Mouse (Mus musculus): ENCODE measurements around the gene Arpc3. TPM values are rescaled to one million over a fixed set of nuclear protein-coding genes. Genes with fewer than 3 reads are reported as not detected.
A peak's percentile ranks its signal among the peaks of the same experiment; 100 is the strongest.

Arpc3 gene
- polyA plus RNA-seq, 1 experiment from 2014 or later = 119 TPM

- peaks cover 12% of the 10 kb centered on the region for H3K4me1 ChIP-seq (ENCODE audit: control insufficient read depth, insufficient read depth, low read length)
- peak within 1 kb of the TSS; percentile 98 for H3K4me3 ChIP-seq (ENCODE audit: low read depth, low read length)
- DNase-seq (ENCODE audit: low spot score) (peak; percentile 15), ATAC-seq (no peak)
- H3K36me3 ChIP-seq (ENCODE audit: control insufficient read depth, insufficient read depth, low read length) = peaks cover 6% of the 10 kb centered on the region; the same call in 1 of the 2 replicates
- peak within 1 kb of the TSS; percentile 89 for H3K4me2 ChIP-seq (ENCODE audit: low read length)
- no peaks in the 10 kb centered on the region for H3K9me3 ChIP-seq (replicated peaks; ENCODE audit: control insufficient read depth, low read length)
- H3K27ac ChIP-seq (ENCODE audit: low read depth, low read length) = peak within 1 kb of the TSS; percentile 93
- WGBS = 25% methylated on average over 17 of the region's 17 CpGs
- no peaks in the 10 kb centered on the region for H3K27me3 ChIP-seq (replicated peaks; ENCODE audit: control insufficient read depth, insufficient read depth, low read length)
- peak within 1 kb of the TSS; percentile 90 for H3K9ac ChIP-seq (ENCODE audit: low read length)
Measured at GRCm38 (mm10) chr5:122421271-122422068, 29.8 kb downstream of the Arpc3 start, which contains the start of gene Anapc7. Gene Anapc7 (plus strand): TSS chr5:122421693.

DNA sequence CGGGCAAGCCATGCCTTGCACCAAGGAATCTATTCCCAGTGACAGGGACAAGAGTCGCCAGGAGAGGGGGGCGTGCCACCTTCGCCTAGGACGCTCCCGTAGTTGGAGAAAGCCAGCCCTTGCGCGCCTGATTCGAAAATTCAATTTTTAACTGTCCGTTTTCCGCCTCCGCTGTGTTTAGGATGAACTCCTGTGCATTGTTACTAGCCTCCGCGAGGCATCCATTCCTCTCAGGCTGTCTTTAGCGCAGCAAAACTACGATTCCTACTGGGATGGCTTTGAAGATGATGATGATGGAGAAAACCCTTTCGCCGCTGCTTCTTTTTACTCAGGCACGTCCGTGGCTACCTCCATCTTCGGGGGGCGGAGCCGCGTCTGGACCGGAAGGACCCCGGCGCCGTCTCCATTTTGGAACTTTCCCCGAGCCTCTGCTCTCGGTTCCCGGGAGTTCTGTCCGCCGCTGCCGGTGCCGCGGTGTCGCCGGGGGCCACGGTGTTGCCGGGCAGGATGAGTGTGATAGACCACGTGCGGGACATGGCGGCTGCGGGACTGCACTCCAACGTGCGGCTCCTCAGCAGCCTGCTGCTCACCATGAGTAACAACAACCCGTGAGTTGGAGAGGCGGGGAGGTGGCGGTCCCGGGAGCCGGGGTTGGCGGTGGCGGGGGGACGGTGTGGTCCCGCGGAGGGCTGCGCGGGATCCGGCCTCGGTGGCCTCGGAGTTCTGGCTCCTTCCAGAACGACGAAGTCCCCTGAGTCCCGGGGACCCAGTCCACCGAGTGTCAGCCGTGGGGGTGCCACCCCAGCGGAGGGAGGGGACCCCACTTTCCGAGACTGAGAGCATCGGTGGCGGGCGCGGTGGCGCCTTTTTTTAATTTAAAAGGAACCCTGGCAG lies 30.6 kb downstream of the Arpc3 start:
- H3K27ac ChIP-seq (ENCODE audit: low read depth, low read length) = peak overlapping the region; percentile 93
- DNase-seq (ENCODE audit: low spot score) (peak; percentile 91), ATAC-seq (peak; percentile 94)
- no peaks in the 10 kb centered on the region for H3K9me3 ChIP-seq (replicated peaks; ENCODE audit: control insufficient read depth, low read length)
- peaks cover 12% of the 10 kb centered on the region for H3K4me1 ChIP-seq (ENCODE audit: control insufficient read depth, insufficient read depth, low read length)
- under 1% methylated on average over 73 of the region's 73 CpGs for WGBS
- peaks cover 8% of the 10 kb centered on the region; the same call in 1 of the 2 replicates for H3K36me3 ChIP-seq (ENCODE audit: control insufficient read depth, insufficient read depth, low read length)
- H3K9ac ChIP-seq (ENCODE audit: low read length) = peak overlapping the region; percentile 90
- peak overlapping the region; percentile 89 for H3K4me2 ChIP-seq (ENCODE audit: low read length)
- no peaks in the 10 kb centered on the region for H3K27me3 ChIP-seq (replicated peaks; ENCODE audit: control insufficient read depth, insufficient read depth, low read length)
- H3K4me3 ChIP-seq (ENCODE audit: low read depth, low read length) = peak overlapping the region; percentile 98

DNA sequence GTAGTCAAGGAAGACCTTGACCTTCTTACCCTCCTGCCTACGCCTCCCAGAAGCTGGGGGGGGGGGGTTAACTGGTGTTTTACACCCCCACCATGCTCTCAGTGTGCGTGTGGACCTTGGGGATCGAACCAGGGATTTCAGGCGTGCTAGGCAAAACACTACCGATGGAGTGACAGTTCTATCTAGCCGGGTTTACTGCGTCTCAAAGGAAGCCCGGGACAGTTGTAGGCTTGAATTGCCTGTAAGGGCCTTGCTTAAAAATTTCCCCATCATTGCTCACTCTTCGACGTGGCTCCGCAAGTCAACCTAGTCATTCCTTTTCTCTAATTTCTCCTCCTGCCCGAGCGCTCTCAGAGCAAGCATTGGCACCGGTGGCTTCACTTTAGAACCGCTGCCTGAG lies 31.4 kb downstream of the Arpc3 start:
- H3K9ac ChIP-seq (ENCODE audit: low read length) = peak overlapping the region; percentile 90
- H3K36me3 ChIP-seq (ENCODE audit: control insufficient read depth, insufficient read depth, low read length) = peaks cover 11% of the 10 kb centered on the region; the same call in 1 of the 2 replicates
- H3K4me1 ChIP-seq (ENCODE audit: control insufficient read depth, insufficient read depth, low read length) = peaks cover 12% of the 10 kb centered on the region
- WGBS = 38% methylated on average over 15 of the region's 15 CpGs
- ATAC-seq = no peak
- H3K9me3 ChIP-seq (replicated peaks; ENCODE audit: control insufficient read depth, low read length) = no peaks in the 10 kb centered on the region
- H3K27me3 ChIP-seq (replicated peaks; ENCODE audit: control insufficient read depth, insufficient read depth, low read length) = no peaks in the 10 kb centered on the region
- peak overlapping the region; percentile 89 for H3K4me2 ChIP-seq (ENCODE audit: low read length)
- DNase-seq (ENCODE audit: low spot score) = no peak
- peak overlapping the region; percentile 98 for H3K4me3 ChIP-seq (ENCODE audit: low read depth, low read length)
- H3K27ac ChIP-seq (ENCODE audit: low read depth, low read length) = no peak overlapping the region

GRCm38 (mm10) chr5:122425550-122425949 lies 33.9 kb downstream of the Arpc3 start:
- no peak overlapping the region for H3K27ac ChIP-seq (ENCODE audit: low read depth, low read length)
- peaks cover 35% of the 10 kb centered on the region for H3K36me3 ChIP-seq (ENCODE audit: control insufficient read depth, insufficient read depth, low read length)
- H3K4me1 ChIP-seq (ENCODE audit: control insufficient read depth, insufficient read depth, low read length) = peaks cover 12% of the 10 kb centered on the region
- H3K9me3 ChIP-seq (replicated peaks; ENCODE audit: control insufficient read depth, low read length) = no peaks in the 10 kb centered on the region
- 86% methylated on average over 2 of the region's 2 CpGs for WGBS
- ATAC-seq = no peak
- H3K27me3 ChIP-seq (replicated peaks; ENCODE audit: control insufficient read depth, insufficient read depth, low read length) = no peaks in the 10 kb centered on the region
- no peak overlapping the region for H3K9ac ChIP-seq (ENCODE audit: low read length)
- no peak for DNase-seq (ENCODE audit: low spot score)
- no peak overlapping the region for H3K4me2 ChIP-seq (ENCODE audit: low read length)
- no peak overlapping the region for H3K4me3 ChIP-seq (ENCODE audit: low read depth, low read length)

DNA sequence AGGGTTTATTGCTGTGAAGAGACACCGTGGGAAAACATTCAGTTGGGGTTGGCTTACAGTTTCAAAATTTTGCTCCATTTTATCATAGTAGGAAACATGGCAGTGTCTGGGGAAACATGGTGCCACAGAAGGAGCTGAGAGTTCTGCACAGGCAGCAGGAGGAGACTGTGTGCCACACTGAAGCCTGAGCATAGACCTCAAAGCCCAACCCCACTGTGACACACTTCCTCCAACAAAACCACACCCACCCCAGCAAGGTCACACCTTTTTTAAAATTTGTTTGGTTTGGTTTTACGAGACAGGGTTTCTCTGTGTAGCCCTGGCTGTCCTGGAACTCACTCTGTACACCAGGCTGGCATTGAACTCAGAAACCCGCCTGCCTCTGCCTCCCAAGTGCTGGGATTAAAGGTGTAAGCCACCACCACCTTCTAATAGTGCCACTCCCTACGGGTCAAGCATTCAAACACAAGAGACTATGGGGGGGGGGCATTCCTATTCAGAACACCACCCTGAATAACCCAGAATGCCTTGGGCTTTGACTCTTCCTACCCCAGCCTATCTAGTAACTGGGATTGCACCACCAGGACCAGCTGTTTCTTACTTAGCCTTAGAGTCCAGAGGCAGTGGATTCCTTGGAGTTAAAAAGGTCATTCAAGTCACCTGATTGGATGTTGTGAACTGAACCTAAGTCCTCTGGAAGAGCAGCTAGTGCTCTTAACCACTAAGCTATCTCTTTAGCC lies 38.5 kb downstream of the Arpc3 start:
- 94% methylated on average over 4 of the region's 4 CpGs for WGBS
- no peak overlapping the region for H3K9ac ChIP-seq (ENCODE audit: low read length)
- no peaks in the 10 kb centered on the region for H3K9me3 ChIP-seq (replicated peaks; ENCODE audit: control insufficient read depth, low read length)
- H3K4me3 ChIP-seq (ENCODE audit: low read depth, low read length) = no peak overlapping the region
- H3K27me3 ChIP-seq (replicated peaks; ENCODE audit: control insufficient read depth, insufficient read depth, low read length) = no peaks in the 10 kb centered on the region
- H3K27ac ChIP-seq (ENCODE audit: low read depth, low read length) = no peak overlapping the region
- no peak overlapping the region for H3K4me2 ChIP-seq (ENCODE audit: low read length)
- ATAC-seq (no peak), DNase-seq (ENCODE audit: low spot score) (no peak)
- no peaks in the 10 kb centered on the region for H3K4me1 ChIP-seq (ENCODE audit: control insufficient read depth, insufficient read depth, low read length)
- H3K36me3 ChIP-seq (ENCODE audit: control insufficient read depth, insufficient read depth, low read length) = peaks cover 80% of the 10 kb centered on the region

DNA sequence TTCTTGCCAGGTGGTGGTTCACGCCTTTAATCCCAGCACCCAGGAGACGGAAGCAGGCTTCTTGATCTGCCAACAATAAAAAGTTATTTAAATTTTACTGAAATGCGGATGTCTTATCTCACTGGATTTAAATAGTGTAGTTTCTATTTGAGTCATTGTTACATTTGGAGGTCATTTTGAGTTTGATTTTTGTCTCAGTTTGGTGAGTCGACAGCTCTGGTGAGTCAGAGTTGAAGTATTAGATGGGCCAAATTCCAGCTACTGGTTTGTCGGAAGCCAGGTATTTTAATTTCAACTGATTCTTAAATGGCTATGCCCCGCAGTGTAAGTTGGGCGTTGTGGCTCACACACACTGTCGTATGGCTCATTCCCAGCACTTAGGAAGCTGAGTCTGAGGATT lies 39.5 kb downstream of the Arpc3 start:
- ATAC-seq = no peak
- H3K36me3 ChIP-seq (ENCODE audit: control insufficient read depth, insufficient read depth, low read length) = peaks cover 85% of the 10 kb centered on the region
- WGBS = 96% methylated on average over 8 of the region's 8 CpGs

GRCm38 (mm10) chr5:122434541-122434940 lies 42.9 kb downstream of the Arpc3 start:
- Histone ChIP-seq H3K4me2 (ENCODE audit: low read length) (no peak overlapping the region), H3K27me3 (replicated peaks; ENCODE audit: control insufficient read depth, insufficient read depth, low read length) (no peaks in the 10 kb centered on the region), H3K36me3 (ENCODE audit: control insufficient read depth, insufficient read depth, low read length) (peaks cover 99% of the 10 kb centered on the region), H3K9ac (ENCODE audit: low read length) (no peak overlapping the region), H3K9me3 (replicated peaks; ENCODE audit: control insufficient read depth, low read length) (no peaks in the 10 kb centered on the region), H3K27ac (ENCODE audit: low read depth, low read length) (no peak overlapping the region), H3K4me1 (ENCODE audit: control insufficient read depth, insufficient read depth, low read length) (no peaks in the 10 kb centered on the region), H3K4me3 (ENCODE audit: low read depth, low read length) (no peak overlapping the region)
- WGBS = 84% methylated on average over 4 of the region's 4 CpGs
- no peak for DNase-seq (ENCODE audit: low spot score)
- no peak for ATAC-seq

More for the DNA sequence above, 39.5 kb downstream of the Arpc3 start:
- DNase-seq (ENCODE audit: low spot score) = no peak
- Histone ChIP-seq H3K27me3 (replicated peaks; ENCODE audit: control insufficient read depth, insufficient read depth, low read length) (no peaks in the 10 kb centered on the region), H3K9me3 (replicated peaks; ENCODE audit: control insufficient read depth, low read length) (no peaks in the 10 kb centered on the region), H3K4me3 (ENCODE audit: low read depth, low read length) (no peak overlapping the region), H3K27ac (ENCODE audit: low read depth, low read length) (no peak overlapping the region), H3K4me2 (ENCODE audit: low read length) (no peak overlapping the region), H3K4me1 (ENCODE audit: control insufficient read depth, insufficient read depth, low read length) (no peaks in the 10 kb centered on the region), H3K9ac (ENCODE audit: low read length) (no peak overlapping the region)

DNA sequence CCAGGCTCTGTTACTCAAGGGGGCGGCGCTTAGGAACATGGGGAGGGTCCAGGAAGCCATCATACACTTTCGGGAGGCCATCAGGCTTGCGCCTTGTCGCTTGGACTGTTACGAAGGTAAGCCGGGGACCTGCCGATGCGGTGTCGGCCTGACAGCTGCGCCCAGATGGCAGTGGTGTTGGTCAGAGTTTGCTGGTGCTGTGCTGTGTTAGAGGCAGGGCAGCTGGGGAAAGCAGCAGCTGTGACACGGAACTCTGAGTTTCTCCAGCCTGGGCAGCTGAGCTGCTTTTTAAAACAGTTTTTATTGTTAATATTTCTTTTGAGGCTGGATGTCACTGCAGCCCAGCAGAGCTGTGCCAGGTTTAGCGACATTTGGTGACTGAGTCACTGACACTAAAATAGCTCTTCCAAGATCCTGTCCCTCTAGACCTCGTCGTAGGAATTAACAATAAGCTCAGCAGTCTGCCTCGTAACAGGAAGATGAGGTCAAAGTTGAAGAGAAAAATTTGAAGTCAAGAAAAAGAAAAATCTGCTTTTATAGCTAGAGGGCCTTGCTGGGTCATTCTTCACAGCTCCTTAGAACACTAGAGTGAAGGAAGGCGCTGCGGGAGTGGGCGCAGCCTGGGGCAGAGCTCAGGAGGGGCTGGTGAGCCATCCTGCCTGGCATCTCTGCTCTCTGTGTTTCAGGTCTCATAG lies 47.9 kb downstream of the Arpc3 start:
- ATAC-seq (no peak), DNase-seq (ENCODE audit: low spot score) (no peak)
- H3K27me3 ChIP-seq (replicated peaks; ENCODE audit: control insufficient read depth, insufficient read depth, low read length) = no peaks in the 10 kb centered on the region
- no peak overlapping the region for H3K9ac ChIP-seq (ENCODE audit: low read length)
- no peak overlapping the region for H3K4me2 ChIP-seq (ENCODE audit: low read length)
- peaks cover 100% of the 10 kb centered on the region for H3K36me3 ChIP-seq (ENCODE audit: control insufficient read depth, insufficient read depth, low read length)
- H3K4me3 ChIP-seq (ENCODE audit: low read depth, low read length) = no peak overlapping the region
- 92% methylated on average over 19 of the region's 19 CpGs for WGBS
- H3K4me1 ChIP-seq (ENCODE audit: control insufficient read depth, insufficient read depth, low read length) = no peaks in the 10 kb centered on the region
- H3K9me3 ChIP-seq (replicated peaks; ENCODE audit: control insufficient read depth, low read length) = no peaks in the 10 kb centered on the region
- H3K27ac ChIP-seq (ENCODE audit: low read depth, low read length) = no peak overlapping the region

All from forebrain, embryonic 14.5 days (tissue).